Mouse (Mus musculus) adrenal gland, postnatal 4 days (tissue): ENCODE results near the gene Rps12-ps3. TPM values are rescaled to one million over a fixed set of nuclear protein-coding genes. Genes with fewer than 3 reads are reported as not detected.

ENCODE experiments used
- DNase-seq, 2 experiments: peaks; one replicate each; pipeline ENCODE4 v3.0.0; 2021 to 2022; ENCODE audit warnings: low spot score in 2 of 2, mixed read lengths in 2 of 2
- total RNA-seq, 2 experiments: library from RNA; stranded (reverse); gene quantifications; 2 replicates each; pipeline ENCODE4 v1.2.3; 2021

Gene Rps12-ps3
- total RNA-seq, 2 experiments from 2014 or later = 1,093 to 1,114 TPM

GRCm38 (mm10) chr19:59350273-59350903, 28.3 kb downstream of the Rps12-ps3 start:
- no peak for DNase-seq

GRCm38 (mm10) chr19:59351151-59351889, 29.2 kb downstream of the Rps12-ps3 start:
- no peak for DNase-seq

- no peak for DNase-seq
Observed at GRCm38 (mm10) chr19:59352760-59353159, 30.7 kb downstream of the Rps12-ps3 start.

DNA sequence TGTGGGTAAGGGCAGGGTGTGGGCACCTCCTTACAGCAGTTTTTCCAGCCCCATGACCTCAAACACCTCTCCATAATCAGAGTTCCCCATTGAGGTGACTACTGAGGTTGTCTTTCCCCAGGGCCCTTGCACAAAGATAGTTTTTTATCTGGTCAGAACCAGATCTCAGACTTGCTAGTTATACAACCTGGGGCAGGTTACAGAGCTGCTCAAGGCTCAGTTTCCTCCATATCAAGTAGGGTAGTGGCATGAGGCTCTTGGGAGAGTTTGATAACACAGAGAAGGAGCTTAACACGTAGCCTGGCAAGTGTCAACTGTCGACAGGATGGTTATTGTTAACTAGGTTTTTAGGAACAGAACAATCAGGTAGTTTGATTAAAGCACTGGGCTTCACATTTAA, 32.8 kb downstream of the Rps12-ps3 start:
- no peak for DNase-seq

DNA sequence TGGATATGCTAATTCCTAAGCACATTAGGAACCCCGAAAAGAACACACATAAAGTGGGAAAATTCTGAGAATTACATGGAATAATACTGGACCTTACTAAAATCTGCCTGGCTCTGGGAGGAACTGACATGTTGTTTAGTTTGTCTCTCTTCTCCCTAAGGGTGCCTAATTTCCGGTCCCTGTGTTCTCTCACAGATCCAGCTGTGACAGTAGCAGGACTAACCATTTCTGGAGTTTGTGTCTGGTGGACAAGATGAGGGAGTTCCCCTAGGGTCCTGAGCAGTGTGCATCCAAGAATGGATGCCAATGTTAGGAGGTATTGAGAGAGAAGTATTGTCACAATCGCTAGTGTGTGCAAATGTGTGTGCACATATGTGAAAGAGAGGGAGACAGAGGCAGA, 34.3 kb downstream of the Rps12-ps3 start:
- no peak for DNase-seq

DNA sequence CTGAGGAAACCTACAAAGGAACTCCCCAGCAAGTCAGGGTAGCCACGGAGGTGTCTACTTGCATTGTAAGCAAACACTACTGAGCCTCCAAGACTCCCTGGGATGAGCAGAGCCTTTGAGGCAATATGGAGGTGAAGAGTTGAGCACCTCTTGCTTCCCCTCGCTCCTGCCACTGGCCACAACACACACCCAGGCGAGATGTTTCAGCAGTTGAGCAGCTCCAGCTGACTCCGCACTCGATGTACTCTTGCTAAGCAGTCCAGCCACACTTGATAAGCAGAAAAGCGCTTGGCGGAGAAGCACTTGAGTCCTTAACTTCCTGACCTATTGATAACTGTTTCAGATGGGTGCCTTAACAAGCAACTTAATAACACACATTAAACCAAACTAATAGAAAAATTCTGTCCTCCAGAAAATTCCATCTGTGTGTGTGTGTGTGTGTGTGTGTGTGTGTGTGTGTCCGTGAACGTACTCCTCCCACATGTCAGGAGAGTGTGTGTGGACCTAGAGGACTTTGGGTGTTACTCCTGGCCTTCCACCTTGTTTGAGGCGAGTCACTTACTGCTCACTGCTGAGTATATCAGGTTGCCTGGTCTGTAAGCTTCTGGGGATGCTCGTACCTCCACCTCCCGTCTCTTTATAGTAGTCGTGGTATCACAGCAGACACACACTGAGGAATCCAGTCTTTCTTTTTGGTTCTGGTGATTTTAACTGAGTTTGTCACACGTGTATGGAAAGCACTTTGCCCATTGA, 34.9 kb downstream of the Rps12-ps3 start:
- no peak for DNase-seq

- DNase-seq = no peak
Observed at GRCm38 (mm10) chr19:59357878-59358277, 35.8 kb downstream of the Rps12-ps3 start.

GRCm38 (mm10) chr19:59359202-59359601, 37.1 kb downstream of the Rps12-ps3 start:
- no peak for DNase-seq

- DNase-seq = no peak
Observed at GRCm38 (mm10) chr19:59360486-59360896, 38.4 kb downstream of the Rps12-ps3 start.

DNA sequence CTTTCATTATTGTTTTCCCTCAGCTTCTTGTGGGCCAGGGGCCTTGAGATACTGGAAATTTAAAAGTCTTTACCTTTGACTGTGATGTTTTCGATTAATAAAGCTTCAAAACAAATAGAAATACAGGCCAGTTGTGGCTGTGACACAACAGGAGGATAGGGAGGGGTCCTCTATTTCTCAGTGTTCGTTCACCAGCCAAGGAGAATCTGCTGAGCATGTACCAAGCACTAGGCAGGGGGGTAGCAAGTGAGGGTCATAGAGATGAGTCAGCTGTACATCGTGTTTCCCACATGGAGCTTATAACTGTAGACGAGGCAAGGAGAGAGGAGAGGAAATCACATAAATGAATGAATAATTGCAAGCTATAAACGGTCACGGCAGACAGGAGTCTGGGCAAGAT, 40.6 kb downstream of the Rps12-ps3 start:
- DNase-seq = no peak

DNA sequence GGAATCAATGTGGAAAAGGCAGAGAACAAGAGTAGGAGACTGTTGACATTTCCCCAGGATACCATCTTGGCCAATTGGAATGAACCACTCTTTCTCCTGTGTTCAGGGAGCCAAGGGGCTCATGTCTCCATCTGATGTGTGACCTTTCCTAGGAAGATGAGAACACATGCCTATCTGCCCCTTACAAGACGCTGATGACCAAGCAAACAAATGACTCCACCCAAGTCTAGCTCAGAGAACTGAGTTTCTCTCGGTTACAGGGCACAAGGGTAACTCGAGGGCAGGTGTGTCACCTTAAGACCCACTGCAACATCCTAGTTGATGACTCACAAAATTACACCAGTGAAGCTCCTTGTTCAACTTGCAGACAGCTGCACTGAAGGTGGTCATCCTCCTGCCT, 41.6 kb downstream of the Rps12-ps3 start:
- no peak for DNase-seq

DNA sequence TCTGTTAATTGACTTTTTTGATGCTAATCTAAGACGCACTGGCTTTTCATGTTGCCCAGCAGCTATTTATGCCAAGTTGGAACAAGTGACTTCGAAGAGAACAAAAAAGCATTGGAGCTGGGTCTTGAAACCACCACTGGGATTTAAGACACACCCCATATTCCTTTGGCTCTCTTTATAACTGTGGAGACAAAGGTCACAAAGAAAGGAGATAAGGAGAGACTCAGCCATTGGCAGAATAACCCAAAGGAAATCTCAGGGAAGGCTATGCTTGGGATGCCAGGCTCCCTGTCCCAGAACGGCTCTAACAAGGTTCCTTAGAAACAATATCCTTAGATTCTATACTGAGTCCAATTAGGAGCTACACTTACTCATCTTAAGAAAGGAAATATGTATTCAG, 44.6 kb downstream of the Rps12-ps3 start:
- no peak for DNase-seq

DNA sequence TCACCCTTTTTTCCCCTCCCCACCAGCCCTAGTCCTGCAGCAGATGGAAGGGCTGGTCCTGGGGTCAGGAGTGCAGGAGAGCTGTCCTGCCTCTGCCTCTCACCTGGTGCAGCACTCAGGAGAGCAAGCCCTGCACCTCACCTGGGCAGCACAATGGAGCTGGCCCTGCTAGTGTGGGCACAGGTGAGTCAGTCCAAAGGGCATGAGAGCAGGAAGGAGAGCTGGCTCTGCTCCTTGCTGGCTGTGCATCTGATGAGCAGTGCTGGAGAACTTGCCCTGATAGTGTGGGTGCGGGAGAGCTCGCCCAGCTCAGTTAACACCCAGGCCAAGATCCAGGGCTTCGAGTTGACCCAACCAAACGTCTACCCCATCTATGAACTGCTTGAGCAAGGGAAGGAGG, 45.8 kb downstream of the Rps12-ps3 start:
- DNase-seq = no peak

- no peak for DNase-seq
Observed at GRCm38 (mm10) chr19:59371016-59371415, 48.9 kb downstream of the Rps12-ps3 start.

Other genes with a start within 250 kb of the Rps12-ps3 start
- gene Shtn1, start 246.2 kb upstream of the Rps12-ps3 start, total RNA-seq = 10 to 100 TPM in 1 of 2 experiments, 1 to 10 TPM in 1; 8.4 to 11.0 TPM
- not detected for gene Vax1, start 152.2 kb upstream of the Rps12-ps3 start, total RNA-seq
- gene Kcnk18, start 103.1 kb upstream of the Rps12-ps3 start, total RNA-seq = not detected
- gene Slc18a2, start 61.4 kb upstream of the Rps12-ps3 start, total RNA-seq = 10 to 100 TPM; 31.0 to 39.5 TPM
- 10 to 100 TPM; 40.5 to 43.3 TPM for gene Pdzd8, start 23.5 kb downstream of the Rps12-ps3 start, total RNA-seq
- gene Emx2, start 136.1 kb downstream of the Rps12-ps3 start, total RNA-seq = 10 to 100 TPM in 1 of 2 experiments, under 1 TPM in 1; 0.96 to 14.3 TPM